ENCODE assay signal across 14 mouse cellular contexts in the genomic region with DNA sequence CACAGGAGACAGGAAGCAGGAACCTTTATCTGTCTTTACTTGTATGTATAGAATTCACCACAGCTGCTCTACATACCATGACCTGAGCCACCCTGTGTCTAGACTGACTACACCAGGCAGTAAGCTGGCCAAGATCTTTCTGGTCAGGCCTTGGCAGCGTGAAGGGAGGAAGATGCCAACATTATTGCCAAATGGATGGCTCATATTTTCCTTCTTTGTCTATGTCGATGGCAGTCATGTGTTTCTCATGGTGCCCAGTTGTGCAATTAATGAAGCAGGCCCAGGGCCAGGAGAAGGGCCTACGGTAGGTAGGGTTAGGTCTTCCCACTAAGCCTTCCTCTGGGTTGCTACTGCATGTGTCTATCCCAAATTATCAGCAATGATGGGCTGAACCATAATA.
DNase-seq lines count a peak whose midpoint lies in the region; ATAC-seq lines count a peak whose summit lies in the region.
"Had no signal": no experiment of that assay in that cellular context is flagged by ENCODE, and none has a peak within 500 bp of the region (broad histone marks: within the 10 kb centered on the region; RNA-seq: fewer than 3 reads in every experiment).

No protein-coding gene starts in this region.

- peak; percentile 42 for ATAC-seq in megakaryocyte progenitor cell, adult 5-6 weeks (replicated peaks; ENCODE audit: poor library complexity)
- no peak for ATAC-seq in neural tube, embryonic 15.5 days (ENCODE audit: low FRiP score)
- ATAC-seq: liver, embryonic 12.5 days had no signal

- no peak overlapping the region for H3K4me3 ChIP-seq in neural tube, embryonic 15.5 days (replicated peaks)
- H3K4me3 ChIP-seq: liver, embryonic 12.5 days had no signal

- no peaks in the 10 kb centered on the region for H3K36me3 ChIP-seq in neural tube, embryonic 15.5 days
- H3K36me3 ChIP-seq: liver, embryonic 12.5 days had no signal

- WGBS in neural tube, embryonic 15.5 days: 86% methylated on average over 3 of the region's 3 CpGs

- H3K9ac ChIP-seq in neural tube, embryonic 15.5 days (replicated peaks): no peak overlapping the region
- H3K9ac ChIP-seq: liver, embryonic 12.5 days had no signal

- DNase-seq in cerebellum, postnatal 14 days: peak; percentile 49 to 55
- DNase-seq in cerebellum, adult 11 months: no peak
- peak; percentile 27 for DNase-seq in lung, postnatal 36 days
- DNase-seq in lung, postnatal 4 days: no peak
- DNase-seq in adrenal gland, postnatal 14 days: peak; percentile 75
- no peak for DNase-seq in embryo, embryonic 10.5 days (ENCODE audit: low spot score)
- DNase-seq: embryo, embryonic 11 days; heart, adult 11 months; kidney, postnatal 10 days; right cerebral cortex, postnatal 14 days had no signal

- no peaks in the 10 kb centered on the region for H3K9me3 ChIP-seq in neural tube, embryonic 15.5 days (replicated peaks)
- H3K9me3 ChIP-seq: liver, embryonic 12.5 days had no signal

- no peaks in the 10 kb centered on the region for H3K27me3 ChIP-seq in neural tube, embryonic 15.5 days (replicated peaks)
- H3K27me3 ChIP-seq: liver, embryonic 12.5 days had no signal

- H3K4me2 ChIP-seq in neural tube, embryonic 15.5 days: no peak overlapping the region
- H3K4me2 ChIP-seq: liver, embryonic 12.5 days; midbrain, embryonic 11.5 days had no signal

- H3K4me1 ChIP-seq in neural tube, embryonic 15.5 days: no peaks in the 10 kb centered on the region
- H3K4me1 ChIP-seq: liver, embryonic 12.5 days had no signal

- no peak overlapping the region for H3K27ac ChIP-seq in neural tube, embryonic 15.5 days (replicated peaks)
- H3K27ac ChIP-seq: liver, embryonic 12.5 days had no signal

Comparison
In these comparisons a context has a peak if more than half of its experiments do, and no peak if none do; other contexts are left out.
1. DNase-seq: peak in cerebellum, postnatal 14 days (2 of 2), lung, postnatal 36 days (single experiment) and adrenal gland, postnatal 14 days (single experiment); none in cerebellum, adult 11 months (single experiment), lung, postnatal 4 days (0 of 2) and embryo, embryonic 10.5 days (single experiment).